Mouse (Mus musculus) liver, adult 2 months (tissue): ENCODE data around the gene Psmd5.
"Not testable (repeated sequence)": the region's sequence is repeated elsewhere in the genome, so short reads cannot be mapped to it uniquely, and the experiment has no call there.

Experiments
- CTCF ChIP-seq: fragments of 200-500 bp; IDR thresholded peaks from 2 replicates; pipeline ENCODE4 v1.5.1; 2011; ENCODE audit warnings: low read depth, low read length, control low read depth
- POLR2A ChIP-seq: fragments of 200-500 bp; IDR thresholded peaks from 2 replicates; pipeline ENCODE4 v1.6.1; 2011; ENCODE audit warnings: low read length, control low read depth; ENCODE audit not compliant: insufficient read depth; ENCODE audit errors: extremely low read depth

- TF ChIP-seq POLR2A, CTCF: not testable (repeated sequence)
These were observed 72.1 kb downstream of the Psmd5 start for GRCm38 (mm10) chr2:34802565-34803245.
